Mouse (Mus musculus) heart, adult 2 months (tissue): ENCODE results near the gene Gps1. TPM values are rescaled to one million over a fixed set of nuclear protein-coding genes. Genes with fewer than 3 reads are reported as not detected.
A peak's percentile ranks its signal among the peaks of the same experiment; 100 is the strongest.

Experiments used
- DNase-seq, 2 experiments: peaks; one replicate each; pipeline ENCODE4 v3.0.0; 2021
- H3K27ac ChIP-seq: fragments of 200-600 bp; 2 replicates; pipeline ENCODE4 v1.8.1; 2022
- H3K27me3 ChIP-seq: fragments of 200-500 bp; 2 replicates; pipeline ENCODE4 v1.6.1; 2012; ENCODE audit warnings: mild to moderate bottlenecking, low read length, inconsistent platforms, mixed read lengths; ENCODE audit not compliant: control insufficient read depth, insufficient read depth
- H3K36me3 ChIP-seq: fragments of 200-500 bp; 2 replicates; pipeline ENCODE4 v1.6.1; 2012; ENCODE audit warnings: low read length, inconsistent platforms; ENCODE audit not compliant: control insufficient read depth, insufficient read depth
- H3K4me1 ChIP-seq: fragments of 200-500 bp; 2 replicates; pipeline ENCODE4 v1.6.1; 2011; ENCODE audit warnings: low read length; ENCODE audit not compliant: control insufficient read depth, insufficient read depth
- H3K4me3 ChIP-seq: fragments of 200-600 bp; 2 replicates; pipeline ENCODE4 v1.8.1; 2022
- H3K79me2 ChIP-seq: fragments of 200-500 bp; replicated peaks from 2 replicates; pipeline ENCODE4 v1.6.1; 2012; ENCODE audit warnings: mild to moderate bottlenecking, inconsistent platforms, low read length, moderate library complexity, mixed read lengths; ENCODE audit not compliant: control insufficient read depth, insufficient read depth
- H3K9ac ChIP-seq: fragments of 200-500 bp; 2 replicates; pipeline ENCODE4 v1.6.1; 2012; ENCODE audit warnings: low read depth, mild to moderate bottlenecking, control low read depth, inconsistent platforms, low read length, mixed read lengths
- CTCF ChIP-seq: fragments of 200-600 bp; IDR thresholded peaks from 2 replicates; pipeline ENCODE4 v1.8.1; 2022; ENCODE audit warnings: antibody characterized with exemption, mild to moderate bottlenecking, moderate library complexity
- EP300 ChIP-seq: fragments of 200-500 bp; IDR thresholded peaks from 2 replicates; pipeline ENCODE4 v1.6.1; 2011; ENCODE audit warnings: low read depth, low read length, control low read depth; ENCODE audit not compliant: insufficient read depth
- POLR2A ChIP-seq: fragments of 200-500 bp; IDR thresholded peaks from 2 replicates; pipeline ENCODE4 v1.6.1; 2011; ENCODE audit warnings: mild to moderate bottlenecking, low read depth, low read length, control low read depth; ENCODE audit not compliant: insufficient read depth
- WGBS: fragments of 180-500 bp; shearing (Covaris S2); methylation state at CpG from one replicate; pipeline ENCODE4 v1.1.7; 2018; 5-methylcytosine and 5-hydroxymethylcytosine counted together
- intact Hi-C: fragments of 180-260 bp; cut with DNase I; formaldehyde crosslinking; loops from one replicate; pipeline ENCODE4 v1.15.1; 2025
- polyA plus RNA-seq: library from polyadenylated mRNA; depleted of rRNA; stranded (reverse); fragments of >200 nt; gene quantifications from 2 replicates; pipeline ENCODE4 v1.2.3, GENCODE M21; 2012; rRNA removed
- total RNA-seq, 2 experiments: library from RNA; stranded (reverse); gene quantifications; 2 replicates each; pipeline ENCODE4 v1.2.3; 2021

Gene Gps1
- total and polyA plus RNA-seq, 3 experiments = 54.4 to 85.9 (median 55.8) TPM

DNA sequence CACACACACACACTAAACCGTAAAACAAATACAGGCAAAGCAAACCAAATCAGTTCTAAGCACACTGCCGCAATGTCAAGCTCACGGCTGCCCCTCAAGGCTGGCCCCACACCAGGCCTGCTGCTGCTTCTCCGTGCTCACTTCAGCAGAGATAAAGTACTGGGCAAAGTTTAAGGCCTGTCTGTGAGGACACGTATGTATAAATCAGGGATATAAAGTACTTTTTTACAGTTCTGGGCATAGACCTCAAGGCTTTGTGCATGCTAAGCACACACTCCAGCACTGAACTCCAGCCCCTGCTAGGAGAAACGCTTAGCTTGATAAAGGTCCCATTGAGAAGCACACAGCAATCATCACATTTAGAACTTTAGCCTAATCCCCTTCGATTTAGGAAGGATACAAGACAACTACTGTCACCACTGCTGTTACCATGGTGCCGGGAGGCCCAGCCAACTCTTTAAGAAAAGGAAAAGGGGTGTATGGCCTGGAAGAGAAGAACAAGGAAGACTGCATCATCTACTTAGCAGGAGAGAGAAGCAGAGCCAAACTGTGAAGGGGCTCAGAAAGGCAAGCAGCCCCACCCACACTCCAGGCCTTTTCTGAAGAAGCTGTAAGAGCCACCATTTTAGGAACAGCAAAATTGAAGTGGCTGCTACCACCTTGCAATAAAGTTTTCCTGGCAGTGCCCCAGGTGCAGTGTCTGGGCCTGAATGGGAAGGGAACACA is 49.6 kb downstream of the Gps1 start:
- intact Hi-C loops = no loop called here
- no peak overlapping the region for H3K27ac ChIP-seq
- H3K27me3 ChIP-seq = no peaks in the 10 kb centered on the region
- no peaks in the 10 kb centered on the region for H3K36me3 ChIP-seq
- no peak overlapping the region for H3K9ac ChIP-seq
- no peaks in the 10 kb centered on the region for H3K79me2 ChIP-seq
- no peak for TF ChIP-seq CTCF
- TF ChIP-seq POLR2A = no peak
- TF ChIP-seq EP300 = no peak
- DNase-seq = peak in 1 of 2 experiments; percentile 1
- no peak overlapping the region for H3K4me3 ChIP-seq
- WGBS = 59% methylated on average over 8 of the region's 8 CpGs
- H3K4me1 ChIP-seq = no peaks in the 10 kb centered on the region

Other genes starting within 250 kb of the Gps1 start
- 10 to 100 TPM; 38.5 to 43.9 TPM for gene Mcrip1, start 234.5 kb upstream of the Gps1 start, total RNA-seq
- 84.9 and 97.4 TPM in 2 replicates for gene Mcrip1, start 234.5 kb upstream of the Gps1 start, polyA plus RNA-seq
- under 1 TPM in 1 of 2 experiments, not detected in 1; 0.34 TPM for gene Ppp1r27, start 233.1 kb upstream of the Gps1 start, total RNA-seq
- gene Ppp1r27, start 233.1 kb upstream of the Gps1 start, polyA plus RNA-seq = 0.64 and 0.96 TPM in 2 replicates
- 100 to 1,000 TPM; 221 to 246 TPM for gene P4hb, start 211.0 kb upstream of the Gps1 start, total RNA-seq
- 115 and 174 TPM in 2 replicates for gene P4hb, start 211.0 kb upstream of the Gps1 start, polyA plus RNA-seq
- gene Arhgdia, start 202.6 kb upstream of the Gps1 start, total RNA-seq = 100 to 1,000 TPM; 139 to 144 TPM
- gene Arhgdia, start 202.6 kb upstream of the Gps1 start, polyA plus RNA-seq = 245 and 257 TPM in 2 replicates
- 10 to 100 TPM; 48.7 to 52.0 TPM for gene Alyref, start 185.9 kb upstream of the Gps1 start, total RNA-seq
- 13.6 and 15.6 TPM in 2 replicates for gene Alyref, start 185.9 kb upstream of the Gps1 start, polyA plus RNA-seq
- gene Anapc11, start 185.9 kb upstream of the Gps1 start, total RNA-seq = 10 to 100 TPM; 79.9 to 89.0 TPM
- 87.8 and 105 TPM in 2 replicates for gene Anapc11, start 185.9 kb upstream of the Gps1 start, polyA plus RNA-seq
- not detected for gene Npb, start 175.8 kb upstream of the Gps1 start, total RNA-seq
- gene Npb, start 175.8 kb upstream of the Gps1 start, polyA plus RNA-seq = not detected in 2 replicates
- 10 to 100 TPM; 51.8 to 55.6 TPM for gene Pcyt2, start 166.3 kb upstream of the Gps1 start, total RNA-seq
- 111 and 125 TPM in 2 replicates for gene Pcyt2, start 166.3 kb upstream of the Gps1 start, polyA plus RNA-seq
- 1 to 10 TPM; 7.0 to 7.4 TPM for gene Sirt7, start 159.0 kb upstream of the Gps1 start, total RNA-seq
- 23.7 and 25.9 TPM in 2 replicates for gene Sirt7, start 159.0 kb upstream of the Gps1 start, polyA plus RNA-seq
- 10 to 100 TPM; 35.7 to 45.2 TPM for gene Mafg, start 150.7 kb upstream of the Gps1 start, total RNA-seq
- gene Mafg, start 150.7 kb upstream of the Gps1 start, polyA plus RNA-seq = 32.8 and 37.2 TPM in 2 replicates
- 1 to 10 TPM in 1 of 2 experiments, under 1 TPM in 1; 0.81 to 1.2 TPM for gene Pycr1, start 140.5 kb upstream of the Gps1 start, total RNA-seq
- gene Pycr1, start 140.5 kb upstream of the Gps1 start, polyA plus RNA-seq = 3.9 and 4.9 TPM in 2 replicates
- gene Myadml2, start 136.1 kb upstream of the Gps1 start, total RNA-seq = 10 to 100 TPM; 77.6 to 87.3 TPM
- gene Myadml2, start 136.1 kb upstream of the Gps1 start, polyA plus RNA-seq = 55.1 and 68.3 TPM in 2 replicates
- under 1 TPM in 1 of 2 experiments, not detected in 1; 0.23 TPM for gene Notum, start 123.1 kb upstream of the Gps1 start, total RNA-seq
- gene Notum, start 123.1 kb upstream of the Gps1 start, polyA plus RNA-seq = 0.18 and 0.35 TPM in 2 replicates
- 10 to 100 TPM; 35.2 to 38.3 TPM for gene Aspscr1, start 111.3 kb upstream of the Gps1 start, total RNA-seq
- 38.4 and 38.6 TPM in 2 replicates for gene Aspscr1, start 111.3 kb upstream of the Gps1 start, polyA plus RNA-seq
- 10 to 100 TPM; 26.4 to 34.2 TPM for gene Cenpx, start 70.5 kb upstream of the Gps1 start, total RNA-seq
- 51.4 and 53.0 TPM in 2 replicates for gene Cenpx, start 70.5 kb upstream of the Gps1 start, polyA plus RNA-seq
- 1 to 10 TPM; 4.2 to 4.5 TPM for gene Lrrc45, start 70.3 kb upstream of the Gps1 start, total RNA-seq
- 12.5 and 12.7 TPM in 2 replicates for gene Lrrc45, start 70.3 kb upstream of the Gps1 start, polyA plus RNA-seq
- under 1 TPM; 0.70 to 0.99 TPM for gene Rac3, start 62.8 kb upstream of the Gps1 start, total RNA-seq
- 3.3 and 4.6 TPM in 2 replicates for gene Rac3, start 62.8 kb upstream of the Gps1 start, polyA plus RNA-seq
- gene Dcxr, start 57.0 kb upstream of the Gps1 start, total RNA-seq = 10 to 100 TPM; 12.1 to 12.9 TPM
- 32.0 and 35.5 TPM in 2 replicates for gene Dcxr, start 57.0 kb upstream of the Gps1 start, polyA plus RNA-seq
- 10 to 100 TPM; 17.7 to 19.4 TPM for gene Cbr2, start 52.2 kb upstream of the Gps1 start, total RNA-seq
- 42.3 and 379 TPM in 2 replicates for gene Cbr2, start 52.2 kb upstream of the Gps1 start, polyA plus RNA-seq
- 10 to 100 TPM; 24.5 to 31.4 TPM for gene Hmga1b, start 21.5 kb upstream of the Gps1 start, total RNA-seq
- 0.57 and 1.4 TPM in 2 replicates for gene Hmga1b, start 21.5 kb upstream of the Gps1 start, polyA plus RNA-seq
- gene Rfng, start 65 bp upstream of the Gps1 start, total RNA-seq = 10 to 100 TPM; 11.9 to 12.5 TPM
- 28.6 and 30.0 TPM in 2 replicates for gene Rfng, start 65 bp upstream of the Gps1 start, polyA plus RNA-seq
- 10 to 100 TPM; 23.3 to 23.5 TPM for gene Dus1l, start 12.1 kb downstream of the Gps1 start, total RNA-seq
- 20.6 and 26.4 TPM in 2 replicates for gene Dus1l, start 12.1 kb downstream of the Gps1 start, polyA plus RNA-seq
- gene Fasn, start 40.3 kb downstream of the Gps1 start, total RNA-seq = 10 to 100 TPM; 22.0 to 32.1 TPM
- 318 and 731 TPM in 2 replicates for gene Fasn, start 40.3 kb downstream of the Gps1 start, polyA plus RNA-seq
- 1 to 10 TPM in 1 of 2 experiments, under 1 TPM in 1; 0.86 to 1.1 TPM for gene Ccdc57, start 148.6 kb downstream of the Gps1 start, total RNA-seq
- gene Ccdc57, start 148.6 kb downstream of the Gps1 start, polyA plus RNA-seq = 0.61 and 1.3 TPM in 2 replicates
- gene Slc16a3, start 164.2 kb downstream of the Gps1 start, total RNA-seq = 1 to 10 TPM; 1.2 to 1.3 TPM
- 4.0 and 4.2 TPM in 2 replicates for gene Slc16a3, start 164.2 kb downstream of the Gps1 start, polyA plus RNA-seq
- gene Csnk1d, start 207.1 kb downstream of the Gps1 start, total RNA-seq = 10 to 100 TPM; 48.7 to 55.9 TPM
- 33.9 and 45.6 TPM in 2 replicates for gene Csnk1d, start 207.1 kb downstream of the Gps1 start, polyA plus RNA-seq